Mouse (Mus musculus) liver, postnatal 0 days (tissue): ENCODE measurements around the gene Atxn3.

Source experiments
- CTCF ChIP-seq: sonication (generic); IDR thresholded peaks from 2 replicates; pipeline ENCODE4 v1.5.1; 2016; ENCODE audit warnings: antibody characterized with exemption, low read depth
- EP300 ChIP-seq: IDR thresholded peaks from 2 replicates; pipeline ENCODE4 v1.6.1; 2016; ENCODE audit warnings: antibody characterized with exemption, low read depth, mild to moderate bottlenecking

GRCm38 (mm10) chr12:101889351-101889750 is 68.7 kb downstream of the Atxn3 start:
- TF ChIP-seq CTCF (no peak), EP300 (0 out of 2 replicates have a peak, but pooled peaks have one; percentile 48)
